Mouse (Mus musculus): ENCODE measurements at regions not wholly inside any gene's neighbourhood (a gene's known extent, or its start where the extent isn't known, plus 50 kb on each side); places are given as distances from the start of the nearest gene placed in this dataset.
A peak's percentile ranks its signal among the peaks of the same experiment; 100 is the strongest.

DNA sequence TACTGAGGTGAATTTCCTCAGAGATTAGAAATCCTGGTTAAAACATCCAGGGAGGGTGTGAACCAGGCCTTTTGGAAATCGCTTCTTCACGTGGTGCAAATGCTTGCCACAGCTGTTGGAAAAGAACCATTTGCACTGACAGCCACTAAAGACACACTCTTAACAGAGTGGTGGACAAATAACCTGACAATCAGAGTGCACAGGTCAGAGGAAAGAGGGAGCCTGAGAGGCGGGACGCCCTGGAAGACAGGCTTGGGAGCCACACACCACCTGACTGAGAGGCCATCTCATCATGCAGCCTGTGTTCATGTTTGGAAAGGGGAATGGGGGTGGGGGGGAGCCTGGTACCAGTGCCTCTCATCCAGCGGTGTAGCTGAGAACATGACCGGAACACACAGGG lies 87.0 kb upstream of the Gm11983 start:
- DNase-seq (ENCODE audit: low spot score) = peak; percentile 28

DNA sequence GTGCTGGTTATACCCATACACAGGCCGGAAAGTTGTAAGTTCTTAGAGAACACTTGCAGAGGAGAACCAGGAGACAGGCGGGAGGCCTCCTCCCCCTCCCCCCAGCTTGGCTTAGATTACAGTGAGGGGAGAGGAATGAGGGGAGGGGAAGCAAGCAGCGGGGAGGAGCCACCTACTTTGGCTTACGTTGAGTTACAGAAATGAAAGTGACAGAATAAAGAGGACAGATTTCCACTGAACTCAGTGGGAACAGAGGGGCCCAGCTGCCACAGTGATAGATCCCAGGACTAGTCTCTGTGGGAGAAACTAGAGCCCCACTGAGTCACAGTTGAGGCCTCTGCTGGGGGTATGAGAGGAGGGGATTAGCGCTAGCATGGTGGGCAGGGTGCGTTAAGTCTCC lies 86.5 kb upstream of the Gm11983 start:
- peak; percentile 57 for DNase-seq (ENCODE audit: low spot score)

DNA sequence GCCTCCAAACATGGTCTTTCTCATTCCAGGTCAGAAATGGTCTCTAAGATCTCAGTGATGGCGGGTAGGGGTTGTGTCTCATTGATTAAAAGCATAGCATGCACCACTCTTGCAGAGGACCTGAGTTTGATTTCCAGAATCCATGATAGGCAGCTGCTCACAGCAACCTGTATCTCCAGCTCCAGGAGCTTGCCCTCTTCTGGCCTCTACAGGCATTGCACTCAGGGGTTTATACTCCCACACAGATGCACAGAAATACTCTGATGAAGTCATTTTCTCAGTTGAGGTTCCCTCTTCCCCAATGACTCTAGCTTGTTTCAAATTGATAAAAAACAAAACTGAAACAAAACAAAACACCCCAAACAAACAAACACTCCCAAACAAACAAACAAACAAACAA lies 81.1 kb upstream of the Gm11983 start:
- no peak for DNase-seq (ENCODE audit: low spot score)

DNA sequence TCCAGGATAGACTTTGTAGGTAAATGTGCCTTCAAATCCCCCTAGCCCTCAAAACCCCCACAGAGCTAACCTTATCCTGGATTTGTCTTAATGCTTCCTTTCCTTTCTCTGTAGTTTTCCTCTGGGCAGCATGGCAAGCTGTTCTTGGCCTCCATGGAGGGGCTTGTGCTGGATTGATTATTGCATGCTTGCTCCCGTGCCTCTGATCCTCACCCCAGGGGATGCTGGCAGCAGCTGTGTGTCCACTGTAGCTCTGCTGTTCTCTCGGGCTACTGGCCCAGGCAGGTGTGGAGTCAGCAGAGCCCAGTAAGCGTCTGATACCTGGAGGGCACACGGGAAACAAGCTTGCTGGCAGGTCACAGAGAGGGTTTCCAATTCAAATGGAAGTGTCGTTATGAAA lies 68.2 kb upstream of the Gm11983 start:
- no peak for DNase-seq (ENCODE audit: low spot score)

DNA sequence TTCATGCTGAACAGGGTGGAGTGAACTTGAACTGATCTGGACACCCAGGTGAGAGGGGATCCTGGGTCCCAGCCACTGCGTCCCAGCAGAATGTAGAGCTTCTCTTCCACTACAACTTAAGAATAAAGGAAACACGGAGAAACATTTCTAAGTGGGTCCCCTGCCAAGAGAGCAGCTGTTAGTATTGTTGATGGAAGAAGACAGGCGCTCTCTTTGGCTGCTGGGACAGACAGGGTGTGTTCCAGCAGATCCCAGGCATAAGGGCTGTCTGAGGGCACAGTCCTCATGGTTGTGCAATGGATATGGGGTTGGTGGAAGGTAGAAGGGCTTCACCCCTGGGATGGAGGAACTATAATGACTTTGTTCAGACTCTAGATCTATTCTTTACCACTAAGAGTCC lies 65.5 kb upstream of the Gm11983 start:
- DNase-seq (ENCODE audit: low spot score) = no peak

DNA sequence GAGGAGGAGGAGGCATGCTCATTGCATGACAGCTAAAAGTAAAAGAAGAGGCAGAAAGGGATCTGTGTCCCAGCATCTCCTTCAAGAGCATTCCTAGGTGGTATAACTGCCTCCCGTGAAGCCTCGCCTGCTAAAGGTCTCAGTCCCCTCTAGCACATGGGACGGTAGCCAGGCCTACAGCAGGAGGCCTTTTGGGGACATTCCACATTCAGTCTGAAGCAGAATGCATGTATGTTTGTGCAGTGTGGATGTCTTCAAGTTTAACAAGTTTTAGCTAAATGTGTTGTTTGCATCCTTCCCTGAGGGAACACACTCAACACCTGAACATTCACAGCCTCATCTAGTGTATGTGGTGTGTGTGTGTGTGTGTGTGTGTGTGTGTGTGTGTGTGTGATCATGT lies 64.8 kb upstream of the Gm11983 start:
- no peak for DNase-seq (ENCODE audit: low spot score)

DNA sequence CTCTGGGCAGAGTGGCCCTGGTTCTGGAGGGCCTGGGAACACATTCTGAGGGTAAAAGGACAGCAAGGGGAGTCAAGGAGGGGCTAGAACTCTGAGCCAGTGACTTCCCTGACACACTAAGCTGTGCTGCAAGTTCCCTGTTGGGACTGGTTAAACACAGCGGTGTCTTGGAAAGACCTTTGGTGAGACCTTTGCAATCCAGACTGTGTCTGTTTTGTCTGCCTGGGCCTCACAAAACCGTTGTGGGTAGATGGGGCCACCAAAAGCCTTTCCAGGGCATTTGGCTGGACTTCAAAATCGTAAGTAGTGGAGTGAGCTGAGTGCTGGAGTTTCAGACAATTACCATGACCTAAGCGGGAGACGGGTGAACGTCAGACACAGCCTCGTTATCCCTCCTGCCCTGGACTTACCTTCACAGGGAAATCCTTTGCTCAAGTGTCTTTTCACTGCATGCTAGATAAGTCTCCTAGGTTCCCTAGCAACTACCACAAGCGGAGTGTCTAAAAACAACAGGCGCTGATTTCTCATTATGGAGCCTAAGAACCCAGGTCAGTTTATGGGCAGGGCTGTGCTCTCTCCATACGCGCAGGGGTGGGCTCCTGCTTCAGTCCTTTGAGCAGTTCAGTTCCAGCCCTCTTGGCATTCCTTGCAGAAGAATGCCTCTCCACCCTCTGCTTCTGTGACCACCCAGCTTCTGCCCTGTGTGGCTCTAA lies 63.5 kb upstream of the Gm11983 start:
- no peak for DNase-seq (ENCODE audit: low spot score)

DNA sequence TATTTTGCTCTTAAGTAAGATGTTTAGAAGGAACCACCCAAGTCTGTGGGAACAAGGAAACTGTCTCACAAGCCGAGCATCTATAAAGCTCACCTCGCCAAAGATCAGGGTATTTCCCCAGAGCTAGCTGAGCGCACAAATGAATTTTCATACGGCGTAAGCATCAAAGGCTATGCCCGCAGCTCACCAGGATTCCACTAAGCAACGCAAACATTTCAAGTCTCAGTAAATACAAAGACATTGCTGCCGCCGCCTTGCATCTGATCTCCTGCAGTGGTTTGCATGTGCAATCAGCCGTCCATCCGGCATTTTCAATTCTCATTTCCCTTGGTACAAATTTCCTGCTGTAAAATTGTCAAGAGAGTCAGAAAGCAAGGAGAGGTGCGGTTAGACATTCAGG lies 62.9 kb upstream of the Gm11983 start:
- DNase-seq (ENCODE audit: low spot score) = no peak

DNA sequence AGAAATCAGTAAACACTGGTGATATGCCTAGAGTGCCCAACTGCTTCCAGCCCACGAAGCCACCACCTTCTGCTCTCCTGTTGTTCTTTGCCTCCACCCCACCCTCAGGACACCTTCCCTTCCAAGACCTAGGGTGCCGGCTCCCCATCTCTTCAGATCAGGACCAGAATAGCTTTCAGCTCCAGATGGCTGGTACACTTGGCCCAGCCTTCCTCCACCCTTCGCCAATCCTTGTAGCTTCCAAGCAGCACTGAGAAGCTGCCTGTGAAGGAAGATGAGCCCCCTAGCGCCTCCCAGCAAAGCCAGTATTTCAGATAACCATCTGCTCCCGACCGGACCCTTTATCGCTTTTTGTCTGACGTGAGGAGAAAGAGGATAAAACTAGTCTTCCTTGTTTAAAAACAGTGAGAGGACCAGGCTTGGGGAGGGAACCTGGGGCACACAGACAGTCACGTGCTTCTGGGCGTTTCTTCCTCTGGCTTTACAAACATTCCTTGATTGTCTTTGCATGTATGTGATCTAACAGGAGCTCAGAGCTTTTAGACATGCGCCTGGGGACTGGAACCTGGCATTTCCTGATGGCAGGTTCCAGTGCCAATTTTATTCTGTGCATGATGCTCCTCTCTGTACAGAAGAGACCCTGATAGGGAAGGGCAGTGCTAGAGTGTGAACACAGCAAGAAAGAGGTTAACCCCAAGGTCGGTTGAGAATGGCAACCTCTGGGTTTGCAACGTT lies 62.0 kb upstream of the Gm11983 start:
- DNase-seq (ENCODE audit: low spot score) = no peak

DNA sequence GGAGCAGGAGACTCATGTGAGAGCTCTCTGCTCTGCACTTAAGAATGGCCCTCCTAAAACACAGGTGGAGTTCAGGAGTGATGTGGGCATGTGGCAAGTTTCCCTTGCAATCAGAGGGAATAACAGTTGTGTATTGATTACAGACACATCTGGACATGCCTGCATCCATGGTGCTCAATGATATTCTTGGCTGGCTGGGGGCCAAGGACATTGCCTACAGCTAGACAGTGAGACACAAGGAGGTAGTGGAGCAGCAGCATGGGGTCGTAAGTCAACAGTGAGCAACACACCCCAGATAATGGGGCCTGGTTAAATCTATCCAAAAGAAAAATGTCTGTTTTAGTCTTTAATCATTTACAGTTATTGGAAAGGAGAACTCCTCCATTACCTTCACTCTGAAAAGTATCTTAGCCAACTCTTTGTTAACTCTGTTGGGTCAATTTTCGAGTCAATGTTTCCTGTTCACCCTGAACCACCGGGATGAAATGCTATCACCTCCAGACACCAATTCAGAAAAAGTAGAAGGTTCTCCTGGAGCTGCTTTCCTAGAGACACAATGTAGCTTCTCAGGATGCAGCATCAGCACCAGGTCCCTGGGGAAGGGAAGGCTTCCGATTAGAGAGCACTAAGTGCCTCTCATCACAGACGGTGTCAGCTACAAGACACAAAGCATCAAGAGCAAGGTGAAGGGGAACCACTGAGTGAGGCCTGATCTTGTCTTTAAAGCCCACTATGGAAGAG lies 61.1 kb upstream of the Gm11983 start:
- DNase-seq (ENCODE audit: low spot score) = no peak

DNA sequence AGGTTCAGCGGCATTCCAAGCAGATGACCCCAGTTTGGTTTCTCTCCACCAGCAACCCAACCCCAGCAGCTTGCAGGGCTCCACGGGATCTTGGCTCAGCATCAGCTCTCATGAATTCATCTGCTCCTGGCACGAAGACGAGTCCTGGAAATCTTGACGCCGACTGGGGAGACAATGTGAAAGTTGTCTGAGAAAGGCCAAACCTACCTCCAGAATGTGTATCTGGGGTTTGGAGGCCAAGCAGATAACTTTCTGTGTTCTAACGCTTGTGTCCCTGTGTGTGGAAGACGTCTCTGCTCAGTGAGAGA lies 58.3 kb upstream of the Gm11983 start:
- DNase-seq (ENCODE audit: low spot score) = no peak

DNA sequence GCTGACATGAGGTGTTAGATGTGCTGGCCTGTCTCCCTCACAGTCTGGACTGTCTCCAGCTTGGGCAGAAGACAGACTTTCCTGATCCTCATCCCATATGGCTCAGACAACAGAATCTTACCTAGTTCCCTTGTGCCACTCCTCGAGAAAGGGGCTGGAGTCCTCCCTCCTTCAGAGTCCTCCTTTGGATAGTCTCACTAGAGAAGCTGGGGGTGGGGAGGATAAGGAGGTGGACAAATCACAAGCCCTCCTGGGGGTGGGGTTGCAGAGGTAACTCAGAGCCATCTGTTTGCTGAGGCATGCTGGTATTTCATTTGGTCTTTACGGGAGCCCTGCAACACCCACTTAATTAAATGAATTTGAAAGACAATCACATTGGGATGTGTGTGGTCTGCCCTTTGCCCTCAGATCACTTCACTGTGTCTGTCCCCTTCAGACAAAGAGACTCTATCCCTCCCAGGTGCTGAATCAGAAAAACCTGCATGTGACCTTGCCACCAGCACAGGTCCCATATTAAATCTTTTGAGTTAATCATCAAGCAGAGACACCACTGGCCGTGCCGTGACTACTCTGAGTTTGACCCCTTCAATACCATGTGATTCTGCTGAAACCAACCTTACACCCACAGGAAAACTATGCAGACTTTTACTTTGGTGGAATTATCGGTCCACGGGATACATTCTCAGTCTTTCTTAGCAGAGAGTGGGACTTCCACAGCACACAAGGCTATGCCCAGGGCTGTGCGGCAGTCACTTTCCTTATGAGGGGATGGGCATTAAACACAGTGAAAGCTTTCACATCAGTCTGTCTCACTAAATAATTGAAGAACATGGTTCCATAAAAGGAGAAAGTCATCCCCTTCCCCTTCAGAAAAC lies 57.7 kb upstream of the Gm11983 start:
- peak; percentile 31 for DNase-seq (ENCODE audit: low spot score)

DNA sequence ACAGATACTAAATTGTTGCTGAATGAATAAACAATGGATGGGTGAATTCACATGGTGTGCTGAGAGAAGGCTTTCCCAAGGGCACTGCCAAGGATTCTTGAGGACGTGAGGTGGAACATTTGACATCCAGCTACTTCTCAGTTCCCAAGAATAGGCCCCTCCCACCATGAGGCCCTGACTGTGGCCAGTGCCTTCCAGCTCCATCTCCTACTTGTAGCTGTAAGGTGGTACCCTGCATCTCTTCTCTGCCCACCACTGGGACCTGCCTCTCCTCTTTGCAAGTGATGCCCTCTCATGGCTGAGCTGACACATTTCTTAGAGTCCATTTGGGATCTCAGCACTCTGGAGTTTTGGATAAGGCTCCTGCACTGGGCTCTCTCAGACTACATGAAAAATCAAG lies 56.3 kb upstream of the Gm11983 start:
- no peak for DNase-seq (ENCODE audit: low spot score)

DNA sequence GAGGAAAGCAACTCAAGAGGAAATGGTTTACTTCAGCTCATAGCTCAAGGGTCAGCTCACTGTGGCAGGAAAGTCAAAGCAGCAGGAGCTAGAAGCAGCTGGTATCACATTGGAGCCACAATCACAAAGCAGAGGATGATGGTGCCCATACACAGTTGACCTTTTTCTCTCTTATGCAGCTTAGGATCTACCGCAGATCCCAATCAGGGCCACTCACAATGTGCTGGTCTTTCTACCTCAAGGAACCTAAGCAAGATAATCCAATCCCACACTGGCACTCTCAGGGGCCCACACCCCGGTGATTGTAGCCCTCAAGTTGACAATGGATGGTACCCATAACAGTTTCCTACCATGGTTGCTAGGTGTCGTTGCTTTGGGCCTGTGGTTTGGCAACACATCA lies 55.6 kb upstream of the Gm11983 start:
- no peak for DNase-seq (ENCODE audit: low spot score)

DNA sequence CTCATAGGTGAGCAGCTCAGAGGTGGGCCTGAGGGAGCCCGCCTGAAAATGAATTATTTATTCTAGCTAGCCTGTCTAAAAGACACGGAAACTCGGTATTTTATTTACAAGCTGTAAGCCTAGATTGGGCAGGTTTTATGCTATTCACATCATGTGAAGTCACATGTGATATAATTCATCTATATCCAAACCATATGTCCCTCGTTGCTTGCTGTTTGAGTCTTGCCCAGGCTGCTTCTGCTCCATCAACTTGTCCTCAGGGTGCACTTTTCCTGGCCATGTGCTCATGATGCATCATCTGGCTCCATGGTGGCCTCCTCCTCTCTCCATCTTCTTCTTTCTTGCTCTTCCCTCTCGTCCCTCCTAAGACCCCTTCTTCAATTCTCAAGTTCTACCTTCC lies 53.0 kb upstream of the Gm11983 start:
- DNase-seq (ENCODE audit: low spot score) = no peak

DNA sequence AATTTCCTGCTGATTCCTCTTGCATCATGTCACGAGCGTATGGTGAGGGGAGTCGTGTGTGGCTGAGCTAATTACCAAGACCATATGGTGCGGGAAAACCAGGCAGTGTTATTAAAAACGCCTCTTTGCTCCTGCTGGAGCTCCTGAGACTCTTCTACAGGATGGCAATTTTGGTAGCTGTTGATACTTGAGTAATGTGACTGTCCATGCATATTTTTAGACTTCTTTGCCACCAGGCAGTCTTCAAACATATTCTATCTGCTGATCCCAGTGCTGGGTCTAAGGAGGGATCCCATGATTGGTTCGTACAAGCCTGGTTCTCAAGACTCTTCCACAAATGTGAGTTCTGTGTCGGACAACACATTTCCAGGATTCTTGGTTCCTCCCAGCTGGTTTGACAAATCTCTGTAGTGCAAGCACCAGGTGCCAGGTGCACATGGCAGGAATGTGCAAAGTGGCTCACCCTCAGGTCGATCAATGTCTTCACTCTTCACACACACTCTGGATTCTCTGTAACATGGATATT lies 52.3 kb upstream of the Gm11983 start:
- no peak for DNase-seq (ENCODE audit: low spot score)

DNA sequence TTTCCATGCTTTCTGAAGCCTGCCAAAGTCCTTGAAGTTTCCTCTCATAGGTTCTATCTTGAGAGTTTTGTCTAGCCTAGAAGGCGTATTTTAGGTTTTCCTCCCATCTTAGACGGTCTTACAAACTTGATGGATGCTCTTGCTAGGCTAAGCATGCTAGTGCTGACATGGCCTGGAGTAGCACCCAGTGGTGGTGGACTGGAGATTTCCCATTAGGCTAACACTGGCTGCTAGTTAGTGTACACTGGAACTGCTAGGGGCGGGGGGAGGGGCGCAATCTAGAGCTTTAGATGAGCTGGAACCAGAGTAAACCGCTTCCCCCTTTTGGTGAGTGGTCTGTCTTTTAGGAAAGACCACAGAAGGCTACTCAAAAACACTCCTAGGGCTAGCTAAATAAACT lies 51.7 kb upstream of the Gm11983 start:
- no peak for DNase-seq (ENCODE audit: low spot score)

Data from embryo, embryonic 10.5 days (tissue).